Mouse (Mus musculus) midbrain, postnatal 0 days (tissue): ENCODE measurements around the gene Rhbdd1. TPM values are rescaled to one million over a fixed set of nuclear protein-coding genes. Genes with fewer than 3 reads are reported as not detected.
A peak's percentile ranks its signal among the peaks of the same experiment; 100 is the strongest.

Experiments used
- ATAC-seq: fragments of 200-750 bp; cut with Nextera tagmentation; 2 replicates; pipeline ENCODE4 v1.8.0; 2017; ENCODE audit warnings: moderate number of reproducible peaks, mild to moderate bottlenecking, moderate TSS enrichment, moderate library complexity; ENCODE audit not compliant: low FRiP score
- DNase-seq: peaks from one replicate; pipeline ENCODE4 v3.0.0-alpha.2; 2015; ENCODE audit warnings: low spot score
- H3K27ac ChIP-seq: fragments of 300-500 bp; sonication (generic); 2 replicates; pipeline ENCODE4 v1.5.1; 2014; ENCODE audit warnings: low read depth, mild to moderate bottlenecking, low read length, mixed read lengths
- H3K27me3 ChIP-seq: fragments of 300-500 bp; sonication (generic); 2 replicates; pipeline ENCODE4 v1.6.1; 2014; ENCODE audit warnings: low read length, control low read depth, mixed read lengths; ENCODE audit not compliant: insufficient read depth
- H3K36me3 ChIP-seq: fragments of 300-500 bp; sonication (generic); 2 replicates; pipeline ENCODE4 v1.6.1; 2014; ENCODE audit warnings: low read length, control low read depth, mixed read lengths; ENCODE audit not compliant: insufficient read depth
- H3K4me1 ChIP-seq: fragments of 300-500 bp; sonication (generic); 2 replicates; pipeline ENCODE4 v1.6.1; 2014; ENCODE audit warnings: mild to moderate bottlenecking, control low read depth, antibody characterized with exemption, low read length, mixed read lengths; ENCODE audit not compliant: insufficient read depth
- H3K4me2 ChIP-seq: fragments of 300-500 bp; sonication (generic); 2 replicates; pipeline ENCODE4 v1.6.1; 2014; ENCODE audit warnings: low read depth, mild to moderate bottlenecking, low read length, mixed read lengths; ENCODE audit not compliant: poor library complexity, severe bottlenecking
- H3K4me3 ChIP-seq: fragments of 300-500 bp; sonication (generic); 2 replicates; pipeline ENCODE4 v1.5.1; 2014; ENCODE audit warnings: low read depth, mild to moderate bottlenecking, low read length, moderate library complexity
- H3K9ac ChIP-seq: fragments of 300-500 bp; sonication (generic); replicated peaks from 2 replicates; pipeline ENCODE4 v1.6.1; 2014; ENCODE audit warnings: mild to moderate bottlenecking, low read length, moderate library complexity, mixed read lengths; ENCODE audit not compliant: poor library complexity, severe bottlenecking
- H3K9me3 ChIP-seq: fragments of 300-500 bp; sonication (generic); 2 replicates; pipeline ENCODE4 v1.6.1; 2016; ENCODE audit warnings: low read length, control low read depth
- CTCF ChIP-seq: IDR thresholded peaks from 2 replicates; pipeline ENCODE4 v1.5.1; 2016; ENCODE audit warnings: antibody characterized with exemption, mild to moderate bottlenecking
- WGBS: fragments of 180-500 bp; shearing (Covaris S2); extraction: QIAGEN DNeasy Blood & Tissue Kit; methylation state at CpG from one replicate; pipeline ENCODE4 v1.1.7; 2014; 5-methylcytosine and 5-hydroxymethylcytosine counted together
- polyA plus RNA-seq: library from polyadenylated mRNA; unstranded; fragments of >200 nt; fragmentation: Nextera tagmentation; extraction: Ambion mirVana; gene quantifications from 2 replicates; pipeline ENCODE4 v1.2.1, GENCODE M21; 2015
- total RNA-seq: library from RNA; depleted of rRNA; stranded (reverse); fragments of >200 nt; gene quantifications from 2 replicates; pipeline ENCODE4 v1.2.3, GENCODE M21; 2014

Gene Rhbdd1
- total and polyA plus RNA-seq, 2 experiments from 2014 or later = 2.3 to 3.6 TPM

GRCm38 (mm10) chr1:82286190-82287051, 29.8 kb upstream of the Rhbdd1 start:
- Histone ChIP-seq H3K4me2 (peak overlapping the region; percentile 73), H3K4me1 (peaks cover 18% of the 10 kb centered on the region; the same call in 1 of the 2 replicates), H3K27me3 (no peaks in the 10 kb centered on the region), H3K36me3 (no peaks in the 10 kb centered on the region), H3K27ac (no peak overlapping the region), H3K9me3 (no peaks in the 10 kb centered on the region), H3K9ac (peak overlapping the region; percentile 55), H3K4me3 (peak overlapping the region; percentile 47)
- no peak for ATAC-seq
- DNase-seq = no peak
- WGBS = 17% methylated on average over 15 of the region's 15 CpGs
- no peak for TF ChIP-seq CTCF

DNA sequence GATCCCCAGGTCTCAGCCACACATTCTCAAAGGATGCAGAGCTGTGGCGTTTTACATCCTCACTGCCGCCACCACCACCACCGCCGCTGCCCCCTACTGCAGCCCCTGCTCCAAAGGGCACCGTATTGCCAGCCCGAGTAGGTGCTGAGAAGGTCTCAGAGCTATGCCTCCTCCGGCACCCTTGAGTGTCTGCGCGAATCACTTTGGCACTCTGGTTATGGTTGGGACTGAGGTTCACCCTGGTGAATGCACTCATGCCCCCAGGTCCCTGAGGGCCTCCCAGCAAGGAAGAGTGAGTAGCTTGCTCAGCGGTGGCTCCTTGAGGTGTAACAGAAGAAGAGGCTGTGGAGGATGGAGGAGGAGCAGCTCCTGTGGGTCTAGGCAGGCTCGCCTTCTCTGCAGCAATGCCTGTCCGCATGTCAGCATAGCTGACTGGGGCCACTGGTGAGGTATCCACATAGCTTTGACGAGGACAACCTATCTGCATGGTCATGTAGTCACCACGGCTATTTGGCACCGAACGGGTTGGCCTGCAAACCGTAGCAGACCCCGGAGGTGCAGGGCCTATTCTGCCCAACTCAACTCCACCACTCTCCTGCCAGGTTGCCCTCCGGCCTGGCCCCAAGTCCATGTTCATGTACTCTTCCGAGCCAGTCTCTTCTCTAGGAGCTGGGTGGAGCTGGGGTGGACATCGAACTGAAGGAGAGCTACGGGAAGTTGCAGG, 29.0 kb upstream of the Rhbdd1 start:
- Histone ChIP-seq H3K27ac (no peak overlapping the region), H3K9ac (peak overlapping the region; percentile 55), H3K4me1 (peaks cover 18% of the 10 kb centered on the region; the same call in 1 of the 2 replicates), H3K9me3 (no peaks in the 10 kb centered on the region), H3K4me3 (peak overlapping the region; percentile 47), H3K4me2 (peak overlapping the region; percentile 73), H3K27me3 (no peaks in the 10 kb centered on the region), H3K36me3 (no peaks in the 10 kb centered on the region)
- ATAC-seq (no peak), DNase-seq (no peak)
- TF ChIP-seq CTCF = no peak
- 64% methylated on average over 22 of the region's 22 CpGs for WGBS

DNA sequence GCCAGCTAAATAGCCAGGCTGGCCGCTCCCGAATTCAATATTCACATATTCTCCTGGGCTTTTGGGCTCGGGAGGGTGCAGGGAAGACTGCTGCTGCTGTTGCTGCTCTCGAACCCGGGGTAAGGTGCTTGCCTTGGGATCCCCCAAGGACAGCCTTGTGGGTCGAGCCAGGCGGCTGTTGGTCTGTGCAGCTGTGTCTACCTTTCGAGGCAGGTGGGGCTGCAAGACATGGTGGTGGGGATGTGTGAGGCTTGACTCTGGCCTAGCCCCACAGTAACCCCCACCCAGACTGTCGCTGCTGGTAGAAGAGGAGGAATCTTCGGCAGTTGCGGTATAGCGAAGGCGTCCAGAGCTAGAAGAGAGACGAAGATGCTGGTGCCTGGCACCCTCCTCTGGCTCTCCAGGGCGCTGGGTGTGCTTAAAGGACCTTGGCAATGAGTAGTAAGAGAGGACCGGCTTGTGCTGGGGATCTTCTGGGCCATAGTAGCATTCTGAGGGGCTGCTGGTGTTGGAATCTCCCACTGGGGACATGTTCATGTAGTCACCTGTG, 28.4 kb upstream of the Rhbdd1 start:
- Histone ChIP-seq H3K27ac (no peak overlapping the region), H3K9ac (no peak overlapping the region)
- TF ChIP-seq CTCF = no peak

DNA sequence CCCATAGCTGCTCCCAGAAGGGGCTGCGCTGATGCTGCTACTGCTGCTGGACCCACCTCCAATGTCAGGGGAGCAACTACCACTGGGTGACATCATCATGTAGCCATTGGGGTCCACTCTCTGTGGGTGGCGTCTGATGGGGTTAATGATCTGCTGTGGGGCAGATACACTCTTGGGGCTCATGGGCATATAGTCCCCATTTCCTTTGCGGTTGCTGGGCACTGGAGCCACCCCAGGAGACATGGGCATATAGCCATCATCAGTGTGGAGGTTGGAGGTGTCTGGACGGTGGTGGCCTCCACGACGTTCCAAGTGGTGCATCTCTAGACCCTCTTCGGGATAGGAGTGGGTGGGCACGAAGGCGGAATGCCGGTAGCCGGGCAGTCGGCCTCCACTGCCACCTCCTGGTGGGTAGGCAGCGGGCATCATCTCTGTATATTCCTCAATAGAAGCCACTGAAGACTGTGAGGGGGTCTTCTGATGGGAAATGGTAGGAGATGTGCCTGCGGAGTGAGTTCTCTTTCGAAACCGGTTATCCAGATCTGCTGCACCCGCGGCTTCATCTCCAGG, 27.7 kb upstream of the Rhbdd1 start:
- Histone ChIP-seq H3K9ac (no peak overlapping the region), H3K27ac (no peak overlapping the region), H3K4me2 (peak overlapping the region; percentile 73), H3K4me3 (peak overlapping the region; percentile 61; the same call in 1 of the 2 replicates), H3K9me3 (no peaks in the 10 kb centered on the region), H3K36me3 (no peaks in the 10 kb centered on the region), H3K27me3 (no peaks in the 10 kb centered on the region), H3K4me1 (peaks cover 18% of the 10 kb centered on the region; the same call in 1 of the 2 replicates)
- 91% methylated on average over 18 of the region's 18 CpGs for WGBS
- DNase-seq (peak; percentile 27), ATAC-seq (no peak)
- TF ChIP-seq CTCF = peak; percentile 37

More for the DNA sequence above, 28.4 kb upstream of the Rhbdd1 start:
- Histone ChIP-seq H3K9me3 (no peaks in the 10 kb centered on the region), H3K4me3 (peak overlapping the region; percentile 47), H3K36me3 (no peaks in the 10 kb centered on the region), H3K4me2 (peak overlapping the region; percentile 73), H3K4me1 (peaks cover 18% of the 10 kb centered on the region; the same call in 1 of the 2 replicates), H3K27me3 (no peaks in the 10 kb centered on the region)
- 95% methylated on average over 16 of the region's 16 CpGs for WGBS
- ATAC-seq (no peak), DNase-seq (no peak)

GRCm38 (mm10) chr1:82289116-82289989, 26.9 kb upstream of the Rhbdd1 start:
- Histone ChIP-seq H3K4me3 (peak overlapping the region; percentile 61), H3K9ac (peak overlapping the region; percentile 77), H3K36me3 (no peaks in the 10 kb centered on the region), H3K4me1 (peaks cover 18% of the 10 kb centered on the region; the same call in 1 of the 2 replicates), H3K9me3 (no peaks in the 10 kb centered on the region), H3K27me3 (no peaks in the 10 kb centered on the region), H3K27ac (peak overlapping the region; percentile 90), H3K4me2 (peak overlapping the region; percentile 73)
- 70% methylated on average over 35 of the region's 35 CpGs for WGBS
- TF ChIP-seq CTCF = no peak
- DNase-seq = peak; percentile 41
- no peak for ATAC-seq
